Mouse (Mus musculus) liver, embryonic 13.5 days (tissue): ENCODE data around the gene Metap1. TPM values are rescaled to one million over a fixed set of nuclear protein-coding genes. Genes with fewer than 3 reads are reported as not detected.

Source experiments
- ATAC-seq: fragments of 200-750 bp; cut with Nextera tagmentation; 2 replicates; pipeline ENCODE4 v1.8.0; 2017; ENCODE audit warnings: low read depth, mild to moderate bottlenecking, moderate number of reproducible peaks, moderate library complexity
- DNase-seq: peaks from one replicate; pipeline ENCODE4 v3.0.0; 2022
- H3K27ac ChIP-seq: fragments of 300-500 bp; sonication (generic); 2 replicates; pipeline ENCODE4 v1.5.1; 2015; ENCODE audit warnings: moderate library complexity, mild to moderate bottlenecking, inconsistent platforms
- H3K27me3 ChIP-seq: fragments of 300-500 bp; sonication (generic); 2 replicates; pipeline ENCODE4 v1.6.1; 2015; ENCODE audit warnings: mild to moderate bottlenecking, inconsistent platforms
- H3K36me3 ChIP-seq: fragments of 300-500 bp; sonication (generic); 2 replicates; pipeline ENCODE4 v1.6.1; 2015; ENCODE audit warnings: mild to moderate bottlenecking, inconsistent platforms
- H3K4me1 ChIP-seq: fragments of 300-500 bp; sonication (generic); replicated peaks from 2 replicates; pipeline ENCODE4 v1.6.1; 2015; ENCODE audit warnings: inconsistent platforms
- H3K4me2 ChIP-seq: fragments of 300-500 bp; sonication (generic); 2 replicates; pipeline ENCODE4 v1.6.1; 2015; ENCODE audit warnings: inconsistent platforms, mild to moderate bottlenecking, moderate library complexity
- H3K4me3 ChIP-seq: fragments of 300-500 bp; sonication (generic); replicated peaks from 2 replicates; pipeline ENCODE4 v1.5.1; 2015; ENCODE audit warnings: mild to moderate bottlenecking, inconsistent platforms
- H3K9ac ChIP-seq: fragments of 300-500 bp; sonication (generic); 2 replicates; pipeline ENCODE4 v1.6.1; 2015; ENCODE audit warnings: mild to moderate bottlenecking, inconsistent platforms
- H3K9me3 ChIP-seq: fragments of 300-500 bp; sonication (generic); replicated peaks from 2 replicates; pipeline ENCODE4 v1.6.1; 2016; ENCODE audit warnings: inconsistent platforms
- WGBS: fragments of 180-500 bp; shearing (Covaris S2); methylation state at CpG from one replicate; pipeline ENCODE4 v1.1.7; 2015; ENCODE audit not compliant: insufficient replicate concordance; 5-methylcytosine and 5-hydroxymethylcytosine counted together
- microRNA counts: library from miRNA; unstranded; fragments of <30 nt; microRNA quantifications from one replicate; lab custom pipeline; 2016
- microRNA-seq: library from miRNA; unstranded; fragments of <30 nt; microRNA quantifications from one replicate; pipeline ENCODE4, GENCODE M21; 2016
- polyA plus RNA-seq: library from polyadenylated mRNA; unstranded; fragments of >200 nt; fragmentation: Nextera tagmentation; extraction: Ambion mirVana; gene quantifications from 2 replicates; pipeline ENCODE4 v1.2.1, GENCODE M21; 2015

The Metap1 gene
- polyA plus RNA-seq, 1 experiment from 2014 or later = 26.1 TPM

GRCm38 (mm10) chr3:138415121-138415690, 74.1 kb downstream of the Metap1 start, which contains the start of gene Adh4:
TSS of gene Adh4 (plus strand) at chr3:138415466.
- no peak within 1 kb of the TSS for H3K27ac ChIP-seq
- no peak within 1 kb of the TSS for H3K9ac ChIP-seq
- DNase-seq = no peak
- ATAC-seq = no peak
- H3K36me3 ChIP-seq = no peaks in the 10 kb centered on the region
- H3K9me3 ChIP-seq = no peaks in the 10 kb centered on the region
- H3K27me3 ChIP-seq = no peaks in the 10 kb centered on the region
- H3K4me2 ChIP-seq = no peak within 1 kb of the TSS
- WGBS = 64% methylated on average over 6 of the region's 6 CpGs
- no peaks in the 10 kb centered on the region for H3K4me1 ChIP-seq
- H3K4me3 ChIP-seq = no peak within 1 kb of the TSS

DNA sequence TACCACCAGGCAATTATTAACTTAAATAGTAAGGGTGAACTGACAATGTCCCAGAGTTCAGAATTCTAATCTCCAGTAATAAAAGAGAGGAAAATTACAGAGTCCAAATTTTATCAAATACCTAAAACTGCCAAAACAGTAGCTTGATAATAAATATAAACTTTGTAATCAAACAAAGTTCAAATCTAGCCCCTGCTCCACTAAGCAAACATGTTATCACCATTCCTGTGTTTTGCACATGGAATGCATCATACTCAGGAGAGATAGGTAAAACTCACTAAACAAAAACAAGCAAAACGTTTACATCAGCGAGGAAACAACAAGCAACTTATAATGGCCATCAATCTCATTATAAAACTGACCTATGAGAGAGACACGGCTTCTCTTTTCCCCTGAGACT, 79.1 kb downstream of the Metap1 start:
- 75% methylated on average over 3 of the region's 3 CpGs for WGBS
- no peaks in the 10 kb centered on the region for H3K27me3 ChIP-seq
- no peak overlapping the region for H3K4me2 ChIP-seq
- H3K36me3 ChIP-seq = no peaks in the 10 kb centered on the region
- H3K4me3 ChIP-seq = no peak overlapping the region
- H3K27ac ChIP-seq = no peak overlapping the region
- no peak for DNase-seq
- no peaks in the 10 kb centered on the region for H3K9me3 ChIP-seq
- H3K9ac ChIP-seq = no peak overlapping the region
- ATAC-seq = no peak
- no peaks in the 10 kb centered on the region for H3K4me1 ChIP-seq

DNA sequence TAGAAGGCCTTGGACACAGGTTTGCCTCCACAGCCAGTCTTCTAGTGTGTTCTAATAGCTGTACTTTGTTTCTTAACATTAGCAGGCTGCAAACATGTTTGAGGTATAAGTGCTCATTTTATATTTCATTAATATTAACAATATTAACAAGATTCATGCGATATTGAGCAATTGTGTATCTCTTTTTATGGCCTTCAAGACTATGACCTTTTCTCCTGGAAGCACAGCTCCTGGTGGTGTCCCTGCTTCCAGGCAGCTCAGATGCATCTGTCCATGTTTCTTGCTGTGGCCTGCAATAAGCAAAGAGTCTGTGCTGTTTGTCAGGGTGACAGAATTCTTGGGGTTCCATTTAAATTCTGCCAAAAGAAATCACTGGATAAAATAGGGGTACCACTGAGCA, 79.7 kb downstream of the Metap1 start:
- 65% methylated on average over 1 of the region's 1 CpGs for WGBS
- Histone ChIP-seq H3K4me3 (no peak overlapping the region), H3K9ac (no peak overlapping the region), H3K27ac (no peak overlapping the region), H3K4me2 (no peak overlapping the region), H3K9me3 (no peaks in the 10 kb centered on the region), H3K36me3 (no peaks in the 10 kb centered on the region), H3K4me1 (no peaks in the 10 kb centered on the region), H3K27me3 (no peaks in the 10 kb centered on the region)
- ATAC-seq = no peak
- no peak for DNase-seq

MicroRNAs within 50 kb of the gene (microRNA counts, 519-probe panel; counts per million panel counts)
- microRNA mmu-miR-1956 (lab: Ali Mortazavi, UCI) = 114 counts per million

Small RNA genes within 50 kb of the gene (microRNA-seq; reads per million reads assigned to microRNA genes)
- not detected for gene Mir1956

Other genes with a start within 250 kb of the Metap1 start
- gene Adh1, start 228.5 kb downstream of the Metap1 start, polyA plus RNA-seq = 3.0 and 3.4 TPM in 2 replicates
- gene Adh6a, start 176.2 kb downstream of the Metap1 start, polyA plus RNA-seq = not detected in 2 replicates
- 0.35 and 0.51 TPM in 2 replicates for gene Adh6b, start 147.7 kb downstream of the Metap1 start, polyA plus RNA-seq
- gene Adh4, start 74.0 kb downstream of the Metap1 start, polyA plus RNA-seq = 0.09 TPM in 1 of 2 replicates, not detected in the other
- gene Adh5, start 46.4 kb downstream of the Metap1 start, polyA plus RNA-seq = 89.4 and 104 TPM in 2 replicates
- gene Eif4e, start 36.7 kb upstream of the Metap1 start, polyA plus RNA-seq = 206 and 264 TPM in 2 replicates